Mouse (Mus musculus) thymus, adult 2 months (tissue): ENCODE data around the gene Myl12a. TPM values are rescaled to one million over a fixed set of nuclear protein-coding genes. Genes with fewer than 3 reads are reported as not detected.

Source experiments
- DNase-seq: peaks from one replicate; pipeline ENCODE4 v3.0.0; 2021
- H3K27ac ChIP-seq: fragments of 200-500 bp; 2 replicates; pipeline ENCODE4 v1.5.1; 2012; ENCODE audit warnings: low read length, control low read depth; ENCODE audit not compliant: control insufficient read depth, insufficient read depth
- H3K27me3 ChIP-seq: fragments of 200-500 bp; 2 replicates; pipeline ENCODE4 v1.6.1; 2012; ENCODE audit warnings: mild to moderate bottlenecking, low read length, moderate library complexity, mixed read lengths; ENCODE audit not compliant: control insufficient read depth, insufficient read depth
- H3K36me3 ChIP-seq: fragments of 200-500 bp; 2 replicates; pipeline ENCODE4 v1.6.1; 2012; ENCODE audit warnings: mild to moderate bottlenecking, low read length, moderate library complexity; ENCODE audit not compliant: control insufficient read depth, insufficient read depth
- H3K4me1 ChIP-seq: fragments of 200-500 bp; replicated peaks from 2 replicates; pipeline ENCODE4 v1.6.1; 2012; ENCODE audit warnings: low read length; ENCODE audit not compliant: control insufficient read depth, insufficient read depth
- H3K4me3 ChIP-seq: fragments of 200-500 bp; 2 replicates; pipeline ENCODE4 v1.5.1; 2012; ENCODE audit warnings: mild to moderate bottlenecking, low read length, control low read depth, moderate library complexity; ENCODE audit not compliant: control insufficient read depth, insufficient read depth
- CTCF ChIP-seq: fragments of 200-500 bp; IDR thresholded peaks from 2 replicates; pipeline ENCODE4 v1.5.1; 2012; ENCODE audit warnings: mild to moderate bottlenecking, control low read depth, low read length, moderate library complexity, borderline replicate concordance; ENCODE audit not compliant: control insufficient read depth, poor library complexity, insufficient read depth; ENCODE audit errors: extremely low read depth
- POLR2A ChIP-seq: fragments of 200-500 bp; IDR thresholded peaks from 2 replicates; pipeline ENCODE4 v1.6.1; 2012; ENCODE audit warnings: mild to moderate bottlenecking, low read length, control low read depth, moderate library complexity; ENCODE audit not compliant: control insufficient read depth, poor library complexity, insufficient read depth; ENCODE audit errors: extremely low read depth
- WGBS: fragments of 180-500 bp; shearing (Covaris S2); methylation state at CpG from one replicate; pipeline ENCODE4 v1.1.7; 2018; 5-methylcytosine and 5-hydroxymethylcytosine counted together
- polyA plus RNA-seq: library from polyadenylated mRNA; depleted of rRNA; stranded (reverse); fragments of >200 nt; gene quantifications from 2 replicates; pipeline ENCODE4 v1.2.3, GENCODE M21; 2012

Gene Myl12a
- polyA plus RNA-seq, 1 experiment: 144 TPM

- Histone ChIP-seq H3K36me3 (no peaks in the 10 kb centered on the region), H3K4me1 (no peaks in the 10 kb centered on the region), H3K27me3 (no peaks in the 10 kb centered on the region), H3K4me3 (no peak overlapping the region), H3K27ac (no peak overlapping the region)
- DNase-seq: no peak
- TF ChIP-seq POLR2A (no peak), CTCF (no peak)
- 84% methylated on average over 5 of the region's 5 CpGs for WGBS
Measured at GRCm38 (mm10) chr17:71014911-71015310, 12.2 kb upstream of the Myl12a start.

GRCm38 (mm10) chr17:71013105-71013504 is 10.4 kb upstream of the Myl12a start:
- TF ChIP-seq CTCF (no peak), POLR2A (no peak)
- DNase-seq: no peak
- 92% methylated on average over 6 of the region's 6 CpGs for WGBS
- Histone ChIP-seq H3K4me1 (no peaks in the 10 kb centered on the region), H3K27ac (no peak overlapping the region), H3K4me3 (no peak overlapping the region), H3K27me3 (no peaks in the 10 kb centered on the region), H3K36me3 (no peaks in the 10 kb centered on the region)

- no peak for TF ChIP-seq POLR2A
- TF ChIP-seq CTCF: no peak
- no peak overlapping the region for H3K27ac ChIP-seq
- H3K4me3 ChIP-seq: no peak overlapping the region
- WGBS: 83% methylated on average over 9 of the region's 9 CpGs
- H3K4me1 ChIP-seq: no peaks in the 10 kb centered on the region
- no peaks in the 10 kb centered on the region for H3K36me3 ChIP-seq
- DNase-seq: no peak
- H3K27me3 ChIP-seq: no peaks in the 10 kb centered on the region
Measured at GRCm38 (mm10) chr17:71011931-71012662, 9.4 kb upstream of the Myl12a start.

- H3K4me3 ChIP-seq: no peak overlapping the region
- no peak for TF ChIP-seq POLR2A
- TF ChIP-seq CTCF: no peak
- WGBS: 92% methylated on average over 7 of the region's 7 CpGs
- H3K4me1 ChIP-seq: no peaks in the 10 kb centered on the region
- no peaks in the 10 kb centered on the region for H3K36me3 ChIP-seq
- no peak for DNase-seq
- H3K27me3 ChIP-seq: no peaks in the 10 kb centered on the region
- no peak overlapping the region for H3K27ac ChIP-seq
Measured at GRCm38 (mm10) chr17:71010646-71011242, 8.1 kb upstream of the Myl12a start.

- WGBS: 78% methylated on average over 1 of the region's 1 CpGs
- no peak for DNase-seq
- no peak for TF ChIP-seq POLR2A
- no peak for TF ChIP-seq CTCF
- Histone ChIP-seq H3K36me3 (no peaks in the 10 kb centered on the region), H3K4me1 (no peaks in the 10 kb centered on the region), H3K27ac (no peak overlapping the region), H3K27me3 (no peaks in the 10 kb centered on the region), H3K4me3 (no peak overlapping the region)
Measured at GRCm38 (mm10) chr17:71009751-71010150, 7.1 kb upstream of the Myl12a start.

- WGBS: 95% methylated on average over 3 of the region's 3 CpGs
- Histone ChIP-seq H3K4me3 (no peak overlapping the region), H3K27ac (no peak overlapping the region), H3K4me1 (no peaks in the 10 kb centered on the region), H3K36me3 (no peaks in the 10 kb centered on the region), H3K27me3 (no peaks in the 10 kb centered on the region)
- DNase-seq: no peak
- TF ChIP-seq POLR2A (no peak), CTCF (no peak)
Measured at GRCm38 (mm10) chr17:71008676-71009075, 6.0 kb upstream of the Myl12a start.
